Mouse (Mus musculus): ENCODE results near the gene Uvssa.

- TF ChIP-seq POLR2A (IDR thresholded peaks at IDR 0.05; ENCODE audit: borderline replicate concordance, insufficient read depth, low read length) (no peak), CTCF (IDR thresholded peaks at IDR 0.05; ENCODE audit: borderline replicate concordance, insufficient read depth, low read depth, low read length) (no peak)
Measured at GRCm38 (mm10) chr5:33396828-33397227, 18.5 kb downstream of the Uvssa start.
